Mouse (Mus musculus): ENCODE measurements around the gene Gm5640.

GRCm38 (mm10) chrX:74592379-74592778 is 53.1 kb downstream of the Gm5640 start, which contains the start of gene Olfr1325:
- TF ChIP-seq CTCF (IDR thresholded peaks at IDR 0.05; ENCODE audit: control insufficient read depth, insufficient read depth, insufficient replicate concordance, low read depth, low read length) (no peak), POLR2A (IDR thresholded peaks at IDR 0.05; ENCODE audit: control insufficient read depth, low read depth, low read length) (no peak)

Data from testis, adult 2 months (tissue).